Mouse (Mus musculus): ENCODE results near the gene Nr1d1. TPM values are rescaled to one million over a fixed set of nuclear protein-coding genes. Genes with fewer than 3 reads are reported as not detected.

Gene Nr1d1
- total and polyA plus RNA-seq, 2 experiments, result 19.0 to 106 TPM

GRCm38 (mm10) chr11:98795714-98796514, 20.8 kb upstream of the Nr1d1 start:
- Histone ChIP-seq H3K27ac (replicated peaks; ENCODE audit: insufficient read depth, low read depth, low read length) (peak overlapping the region; percentile 95), H3K36me3 (ENCODE audit: control insufficient read depth, insufficient read depth, low read length) (peaks cover 11% of the 10 kb centered on the region), H3K4me3 (ENCODE audit: insufficient read depth, low read depth, low read length) (peak overlapping the region; percentile 92), H3K9ac (ENCODE audit: low read depth, low read length) (peak overlapping the region; percentile 95), H3K4me1 (ENCODE audit: control insufficient read depth, insufficient read depth, low read length) (peaks cover 13% of the 10 kb centered on the region), H3K79me2 (ENCODE audit: control insufficient read depth, insufficient read depth, low read length) (peaks cover 26% of the 10 kb centered on the region), H3K27me3 (ENCODE audit: control insufficient read depth, insufficient read depth, low read length) (no peaks in the 10 kb centered on the region)
- DNase-seq (ENCODE audit: extremely low read depth, low read depth, low spot score), result no peak
- TF ChIP-seq CTCF (IDR thresholded peaks at IDR 0.05; ENCODE audit: low read depth, low read length), result no peak
- TF ChIP-seq POLR2A (IDR thresholded peaks at IDR 0.05; ENCODE audit: extremely low read depth, insufficient read depth, low read length), result no peak
- WGBS, result 1% methylated on average over 65 of the region's 74 CpGs

- Histone ChIP-seq H3K27me3 (ENCODE audit: control insufficient read depth, insufficient read depth, low read length) (no peaks in the 10 kb centered on the region), H3K4me1 (ENCODE audit: control insufficient read depth, insufficient read depth, low read length) (peaks cover 17% of the 10 kb centered on the region), H3K79me2 (ENCODE audit: control insufficient read depth, insufficient read depth, low read length) (peaks cover 26% of the 10 kb centered on the region), H3K9ac (ENCODE audit: low read depth, low read length) (peak within 1 kb of the TSS; percentile 95), H3K36me3 (ENCODE audit: control insufficient read depth, insufficient read depth, low read length) (peaks cover 7% of the 10 kb centered on the region), H3K4me3 (ENCODE audit: insufficient read depth, low read depth, low read length) (peak within 1 kb of the TSS; percentile 92), H3K27ac (replicated peaks; ENCODE audit: insufficient read depth, low read depth, low read length) (peak within 1 kb of the TSS; percentile 95)
- TF ChIP-seq CTCF (IDR thresholded peaks at IDR 0.05; ENCODE audit: low read depth, low read length), result no peak
- no peak; the same call in none of the 2 replicates for TF ChIP-seq POLR2A (IDR thresholded peaks at IDR 0.05; ENCODE audit: extremely low read depth, insufficient read depth, low read length)
- peak; percentile 59 for DNase-seq (ENCODE audit: extremely low read depth, low read depth, low spot score)
- 1% methylated on average over 75 of the region's 89 CpGs for WGBS
These were observed 20.0 kb upstream of the Nr1d1 start, which contains the start of gene Msl1 for GRCm38 (mm10) chr11:98795015-98795713. Gene Msl1 (plus strand): TSS chr11:98795516.

- H3K4me3 ChIP-seq (ENCODE audit: insufficient read depth, low read depth, low read length), result peak overlapping the region; percentile 92
- peaks cover 19% of the 10 kb centered on the region for H3K4me1 ChIP-seq (ENCODE audit: control insufficient read depth, insufficient read depth, low read length)
- H3K27me3 ChIP-seq (ENCODE audit: control insufficient read depth, insufficient read depth, low read length), result no peaks in the 10 kb centered on the region
- H3K79me2 ChIP-seq (ENCODE audit: control insufficient read depth, insufficient read depth, low read length), result peaks cover 26% of the 10 kb centered on the region
- peak overlapping the region; percentile 95 for H3K9ac ChIP-seq (ENCODE audit: low read depth, low read length)
- peaks cover 5% of the 10 kb centered on the region for H3K36me3 ChIP-seq (ENCODE audit: control insufficient read depth, insufficient read depth, low read length)
- under 1% methylated on average over 29 of the region's 30 CpGs for WGBS
- TF ChIP-seq POLR2A (IDR thresholded peaks at IDR 0.05; ENCODE audit: extremely low read depth, insufficient read depth, low read length) (0 out of 2 replicates have a peak, but pooled peaks have one; percentile 68), CTCF (IDR thresholded peaks at IDR 0.05; ENCODE audit: low read depth, low read length) (no peak; the same call in 1 of the 2 replicates)
- DNase-seq (ENCODE audit: extremely low read depth, low read depth, low spot score), result peak; percentile 67
- peak overlapping the region; percentile 94 for H3K27ac ChIP-seq (replicated peaks; ENCODE audit: insufficient read depth, low read depth, low read length)
These were observed 19.4 kb upstream of the Nr1d1 start for GRCm38 (mm10) chr11:98794469-98795014.

GRCm38 (mm10) chr11:98792081-98792480, 16.9 kb upstream of the Nr1d1 start:
- TF ChIP-seq CTCF (IDR thresholded peaks at IDR 0.05; ENCODE audit: low read depth, low read length), result no peak
- Histone ChIP-seq H3K27me3 (ENCODE audit: control insufficient read depth, insufficient read depth, low read length) (no peaks in the 10 kb centered on the region), H3K79me2 (ENCODE audit: control insufficient read depth, insufficient read depth, low read length) (peaks cover 15% of the 10 kb centered on the region), H3K4me3 (ENCODE audit: insufficient read depth, low read depth, low read length) (no peak overlapping the region), H3K4me1 (ENCODE audit: control insufficient read depth, insufficient read depth, low read length) (peaks cover 14% of the 10 kb centered on the region), H3K36me3 (ENCODE audit: control insufficient read depth, insufficient read depth, low read length) (no peaks in the 10 kb centered on the region), H3K9ac (ENCODE audit: low read depth, low read length) (no peak overlapping the region), H3K27ac (replicated peaks; ENCODE audit: insufficient read depth, low read depth, low read length) (no peak overlapping the region)
- 44% methylated on average over 4 of the region's 4 CpGs for WGBS
- no peak for DNase-seq (ENCODE audit: extremely low read depth, low read depth, low spot score)

DNA sequence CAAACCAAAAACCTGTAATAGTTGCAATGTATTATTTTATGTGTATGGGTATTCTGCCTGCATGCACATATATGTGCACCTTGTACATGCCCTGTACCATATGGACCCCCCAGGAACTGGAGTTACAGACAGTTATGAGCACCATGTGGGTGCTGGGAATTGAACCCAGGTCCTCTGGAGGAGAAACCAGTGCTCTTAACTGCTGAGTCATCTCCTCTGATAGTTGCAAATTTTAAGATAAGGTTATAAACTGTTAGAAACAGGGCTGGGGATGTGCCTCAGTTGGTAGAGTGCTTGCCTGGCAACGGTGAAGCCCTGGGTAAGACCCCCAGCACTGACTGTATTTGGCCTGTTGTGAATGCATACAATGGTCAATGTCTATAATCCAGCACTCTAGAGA, 16.3 kb upstream of the Nr1d1 start:
- Histone ChIP-seq H3K27me3 (ENCODE audit: control insufficient read depth, insufficient read depth, low read length) (no peaks in the 10 kb centered on the region), H3K9ac (ENCODE audit: low read depth, low read length) (no peak overlapping the region), H3K36me3 (ENCODE audit: control insufficient read depth, insufficient read depth, low read length) (no peaks in the 10 kb centered on the region), H3K27ac (replicated peaks; ENCODE audit: insufficient read depth, low read depth, low read length) (no peak overlapping the region), H3K4me1 (ENCODE audit: control insufficient read depth, insufficient read depth, low read length) (peaks cover 15% of the 10 kb centered on the region), H3K4me3 (ENCODE audit: insufficient read depth, low read depth, low read length) (no peak overlapping the region), H3K79me2 (ENCODE audit: control insufficient read depth, insufficient read depth, low read length) (peaks cover 11% of the 10 kb centered on the region)
- TF ChIP-seq CTCF (IDR thresholded peaks at IDR 0.05; ENCODE audit: low read depth, low read length) (no peak), POLR2A (IDR thresholded peaks at IDR 0.05; ENCODE audit: extremely low read depth, insufficient read depth, low read length) (no peak)
- DNase-seq (ENCODE audit: extremely low read depth, low read depth, low spot score), result no peak
- 79% methylated on average over 1 of the region's 1 CpGs for WGBS

Data from liver, adult 2 months (tissue).